Mouse (Mus musculus) stomach, postnatal 0 days (tissue): ENCODE measurements around the gene Epb41. TPM values are rescaled to one million over a fixed set of nuclear protein-coding genes. Genes with fewer than 3 reads are reported as not detected.

Source experiments
- ATAC-seq: fragments of 200-750 bp; cut with Nextera tagmentation; 2 replicates; pipeline ENCODE4 v1.8.0; 2017; ENCODE audit not compliant: low FRiP score, low TSS enrichment
- DNase-seq: peaks from one replicate; pipeline ENCODE4 v3.0.0-alpha.2; 2016; ENCODE audit warnings: low spot score
- H3K27ac ChIP-seq: fragments of 300-500 bp; sonication (generic); replicated peaks from 2 replicates; pipeline ENCODE4 v1.5.1; 2014; ENCODE audit warnings: mild to moderate bottlenecking, control low read depth
- H3K27me3 ChIP-seq: fragments of 300-500 bp; sonication (generic); 2 replicates; pipeline ENCODE4 v1.6.1; 2014; ENCODE audit warnings: low read length; ENCODE audit not compliant: control insufficient read depth, insufficient read depth
- H3K36me3 ChIP-seq: fragments of 300-500 bp; sonication (generic); 2 replicates; pipeline ENCODE4 v1.6.1; 2014; ENCODE audit warnings: low read length, mixed read lengths; ENCODE audit not compliant: control insufficient read depth, insufficient read depth
- H3K4me1 ChIP-seq: fragments of 300-500 bp; sonication (generic); replicated peaks from 2 replicates; pipeline ENCODE4 v1.6.1; 2014; ENCODE audit warnings: antibody characterized with exemption; ENCODE audit not compliant: control insufficient read depth, insufficient read depth
- H3K4me2 ChIP-seq: fragments of 300-500 bp; sonication (generic); replicated peaks from 2 replicates; pipeline ENCODE4 v1.6.1; 2014; ENCODE audit warnings: low read depth, mild to moderate bottlenecking, control low read depth, moderate library complexity
- H3K4me3 ChIP-seq: fragments of 300-500 bp; sonication (generic); 2 replicates; pipeline ENCODE4 v1.5.1; 2014; ENCODE audit warnings: low read depth, low read length, control low read depth
- H3K9ac ChIP-seq: fragments of 300-500 bp; sonication (generic); 2 replicates; pipeline ENCODE4 v1.6.1; 2014; ENCODE audit warnings: mild to moderate bottlenecking, low read length, control low read depth, mixed read lengths
- H3K9me3 ChIP-seq: fragments of 300-500 bp; sonication (generic); 2 replicates; pipeline ENCODE4 v1.6.1; 2016; ENCODE audit warnings: low read length; ENCODE audit not compliant: control insufficient read depth
- CTCF ChIP-seq: IDR thresholded peaks from 2 replicates; pipeline ENCODE4 v1.5.1; 2016; ENCODE audit warnings: antibody characterized with exemption, low read depth, mild to moderate bottlenecking, moderate library complexity
- EP300 ChIP-seq: optimal IDR thresholded peaks from 2 replicates; pipeline ENCODE3; 2016; ENCODE audit warnings: antibody characterized with exemption
- WGBS: fragments of 180-500 bp; shearing (Covaris S2); extraction: QIAGEN DNeasy Blood & Tissue Kit; methylation state at CpG from one replicate; pipeline ENCODE4 v1.1.7; 2014; 5-methylcytosine and 5-hydroxymethylcytosine counted together
- polyA plus RNA-seq: library from polyadenylated mRNA; unstranded; fragments of >200 nt; fragmentation: Nextera tagmentation; extraction: Ambion mirVana; gene quantifications from 2 replicates; pipeline ENCODE4 v1.2.1, GENCODE M21; 2015

The Epb41 gene
- polyA plus RNA-seq, 1 experiment from 2014 or later: 24.3 TPM

GRCm38 (mm10) chr4:131897787-131898186 lies 177.3 kb downstream of the Epb41 start:
- no peak for TF ChIP-seq EP300
- no peak for TF ChIP-seq CTCF
- Histone ChIP-seq H3K27me3 (no peaks in the 10 kb centered on the region), H3K9ac (no peak overlapping the region), H3K4me2 (no peak overlapping the region), H3K4me3 (no peak overlapping the region), H3K9me3 (no peaks in the 10 kb centered on the region), H3K4me1 (no peaks in the 10 kb centered on the region), H3K27ac (no peak overlapping the region), H3K36me3 (peaks cover 43% of the 10 kb centered on the region)
- ATAC-seq (peak; percentile 97), DNase-seq (peak; percentile 70)
- 74% methylated on average over 8 of the region's 8 CpGs for WGBS

GRCm38 (mm10) chr4:131897109-131897508 lies 178.0 kb downstream of the Epb41 start:
- DNase-seq (no peak), ATAC-seq (0 out of 2 replicates have a peak, but pooled peaks have one; percentile 21)
- Histone ChIP-seq H3K4me3 (no peak overlapping the region), H3K27ac (peak overlapping the region; percentile 40; the same call in 1 of the 2 replicates), H3K27me3 (no peaks in the 10 kb centered on the region), H3K4me2 (no peak overlapping the region), H3K36me3 (peaks cover 46% of the 10 kb centered on the region), H3K4me1 (no peaks in the 10 kb centered on the region), H3K9me3 (no peaks in the 10 kb centered on the region), H3K9ac (no peak overlapping the region)
- 88% methylated on average over 5 of the region's 5 CpGs for WGBS
- no peak for TF ChIP-seq CTCF
- TF ChIP-seq EP300: no peak

GRCm38 (mm10) chr4:131890692-131891091 lies 184.4 kb downstream of the Epb41 start:
- Histone ChIP-seq H3K4me3 (no peak overlapping the region), H3K27ac (no peak overlapping the region), H3K9me3 (no peaks in the 10 kb centered on the region), H3K27me3 (no peaks in the 10 kb centered on the region), H3K4me1 (no peaks in the 10 kb centered on the region), H3K4me2 (no peak overlapping the region), H3K36me3 (peaks cover 17% of the 10 kb centered on the region; the same call in 1 of the 2 replicates), H3K9ac (no peak overlapping the region)
- TF ChIP-seq CTCF (no peak), EP300 (no peak)
- DNase-seq: no peak
- no peak for ATAC-seq
- WGBS: 76% methylated on average over 3 of the region's 3 CpGs

GRCm38 (mm10) chr4:131888564-131888963 lies 186.6 kb downstream of the Epb41 start:
- DNase-seq: no peak
- no peak for TF ChIP-seq CTCF
- no peak for TF ChIP-seq EP300
- WGBS: 59% methylated on average over 1 of the region's 1 CpGs
- H3K4me2 ChIP-seq: no peak overlapping the region
- H3K36me3 ChIP-seq: peaks cover 11% of the 10 kb centered on the region; the same call in 1 of the 2 replicates
- no peak overlapping the region for H3K4me3 ChIP-seq
- no peak overlapping the region for H3K27ac ChIP-seq
- no peak overlapping the region for H3K9ac ChIP-seq
- no peaks in the 10 kb centered on the region for H3K9me3 ChIP-seq
- no peak for ATAC-seq
- H3K27me3 ChIP-seq: no peaks in the 10 kb centered on the region
- H3K4me1 ChIP-seq: no peaks in the 10 kb centered on the region; the same call in 1 of the 2 replicates

- H3K27ac ChIP-seq: no peak overlapping the region
- H3K4me3 ChIP-seq: no peak overlapping the region
- no peak for DNase-seq
- WGBS: 72% methylated on average over 6 of the region's 6 CpGs
- H3K9ac ChIP-seq: no peak overlapping the region
- no peaks in the 10 kb centered on the region; the same call in 1 of the 2 replicates for H3K4me1 ChIP-seq
- no peaks in the 10 kb centered on the region; the same call in 1 of the 2 replicates for H3K36me3 ChIP-seq
- no peaks in the 10 kb centered on the region for H3K9me3 ChIP-seq
- H3K27me3 ChIP-seq: no peaks in the 10 kb centered on the region
- TF ChIP-seq EP300 (no peak), CTCF (no peak)
- no peak overlapping the region for H3K4me2 ChIP-seq
- ATAC-seq: no peak
Observed at GRCm38 (mm10) chr4:131885376-131885775, 189.7 kb downstream of the Epb41 start.

- Histone ChIP-seq H3K27ac (no peak overlapping the region), H3K36me3 (no peaks in the 10 kb centered on the region), H3K9me3 (no peaks in the 10 kb centered on the region), H3K4me1 (no peaks in the 10 kb centered on the region; the same call in 1 of the 2 replicates), H3K27me3 (no peaks in the 10 kb centered on the region), H3K9ac (no peak overlapping the region), H3K4me3 (no peak overlapping the region), H3K4me2 (no peak overlapping the region)
- no peak for ATAC-seq
- WGBS: 56% methylated on average over 6 of the region's 6 CpGs
- no peak for DNase-seq
- TF ChIP-seq EP300: no peak
Observed at GRCm38 (mm10) chr4:131883571-131883970, 191.6 kb downstream of the Epb41 start.
